Mouse (Mus musculus): Measurements from ENCODE around the gene Ttc30a1.

Gene Ttc30a1

DNA sequence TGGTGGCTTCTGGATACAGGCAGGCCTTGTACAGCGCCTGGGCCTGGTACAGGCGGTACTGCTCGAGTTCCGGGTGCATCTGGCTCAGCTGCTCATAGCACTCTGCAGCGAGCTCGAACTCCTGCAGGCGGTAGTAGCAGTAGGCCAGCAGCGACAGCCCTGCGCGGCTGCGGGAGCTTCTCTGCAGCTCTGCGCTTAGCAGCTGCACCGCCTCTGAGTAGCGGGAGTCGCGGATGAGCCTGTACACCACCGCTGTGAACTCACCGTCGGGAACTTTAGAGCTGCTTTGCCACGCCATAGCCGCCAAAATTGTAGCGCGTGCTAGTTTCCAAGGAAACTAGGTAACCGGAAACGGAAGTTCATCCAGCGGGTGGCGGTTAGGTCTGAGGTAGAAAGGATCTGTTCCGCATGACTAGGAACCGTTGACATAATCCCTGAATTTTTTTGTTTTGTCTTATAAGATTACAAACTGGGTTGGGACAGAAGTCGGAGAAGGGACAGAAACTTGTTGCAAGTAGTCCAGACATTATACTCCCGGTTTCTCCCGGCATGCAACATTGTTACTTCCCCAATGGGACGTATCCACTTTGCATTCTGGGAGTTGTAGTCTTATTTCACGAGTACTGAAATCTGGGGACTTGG lies at the start of gene Ttc30a1:
TSS of gene Ttc30a1 (minus strand) at position 528 of the 642 bp plus-strand sequence.
- DNase-seq: peak; percentile 72

DNA sequence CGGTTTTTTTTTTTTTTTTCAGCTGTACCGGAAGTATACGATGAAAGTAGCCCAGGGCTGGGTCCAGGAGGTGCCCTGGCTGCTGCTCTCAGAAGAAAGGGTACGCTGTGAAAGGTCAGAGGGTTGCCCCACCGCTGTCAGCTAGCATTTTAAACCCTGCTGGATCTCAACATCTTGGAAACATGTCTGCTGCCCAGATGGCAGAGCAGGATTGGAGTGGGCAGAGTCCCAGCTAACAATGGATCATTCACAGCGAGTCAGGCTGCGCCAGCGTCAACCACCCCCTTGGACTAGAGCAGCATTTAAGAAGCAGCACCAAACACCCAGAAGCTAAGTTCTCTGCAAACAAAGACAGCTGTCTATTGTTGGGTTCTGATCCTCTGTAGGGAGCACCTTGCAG lies 48.3 kb upstream of the Ttc30a1 start:
- peak; percentile 53 for DNase-seq

DNA sequence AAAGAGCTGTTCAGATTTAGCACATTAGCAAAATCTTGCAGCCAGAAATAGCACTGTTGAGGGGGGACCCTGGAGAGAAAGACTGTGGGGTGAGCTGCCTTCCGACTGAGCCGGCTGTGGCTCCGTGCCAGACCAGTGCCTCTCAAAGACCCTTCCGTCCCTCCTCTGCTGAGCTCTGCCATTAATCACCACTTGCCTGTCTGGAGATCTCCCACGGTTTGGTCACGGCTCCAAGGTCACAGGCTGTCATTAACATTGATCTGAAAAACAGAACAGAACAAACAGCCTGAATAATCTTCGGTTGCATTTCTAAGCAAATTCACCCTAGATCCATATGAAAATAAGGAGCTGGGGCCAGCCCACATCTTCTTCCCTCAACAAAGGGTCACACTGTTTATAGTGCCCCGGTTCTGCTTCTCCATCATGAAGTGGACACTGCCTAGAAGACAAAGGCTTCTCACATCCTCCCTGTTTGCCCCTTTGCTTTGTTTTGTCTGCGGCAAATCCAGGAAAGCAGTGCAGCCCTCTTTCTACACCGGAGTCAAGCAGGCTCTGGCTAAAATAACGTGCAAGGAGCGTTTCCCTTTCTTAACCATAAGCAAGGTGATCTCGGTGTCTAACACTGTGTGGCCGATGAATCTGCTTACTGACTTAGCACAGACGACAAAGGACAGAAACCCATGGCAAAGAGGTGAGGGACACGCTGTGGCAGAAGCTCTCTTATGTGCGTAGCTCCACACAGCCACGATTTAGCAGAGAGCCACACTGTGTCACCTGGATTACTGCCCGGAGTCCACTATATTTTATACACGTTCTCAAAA lies 47.5 kb upstream of the Ttc30a1 start:
- DNase-seq: peak; percentile 32

DNA sequence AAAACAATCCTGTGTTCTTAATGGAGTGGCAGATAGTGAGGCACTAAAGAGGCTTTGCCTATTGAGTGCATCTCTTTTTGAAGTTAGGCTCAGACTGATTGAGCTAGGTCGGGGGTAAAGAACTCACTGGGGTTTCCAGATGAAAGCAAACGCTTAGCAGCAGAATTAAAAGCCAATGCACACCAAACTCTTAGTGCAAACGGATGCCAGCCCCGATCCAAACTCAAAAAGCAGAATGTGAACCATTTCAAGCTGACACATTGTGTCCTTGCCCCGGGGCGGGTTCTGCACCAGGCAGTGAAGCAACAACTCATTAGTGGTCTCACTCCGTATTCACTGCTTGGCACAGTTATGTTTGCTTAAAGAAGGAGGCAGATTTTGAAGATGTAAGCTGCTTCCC lies 35.1 kb upstream of the Ttc30a1 start:
- no peak for DNase-seq

DNA sequence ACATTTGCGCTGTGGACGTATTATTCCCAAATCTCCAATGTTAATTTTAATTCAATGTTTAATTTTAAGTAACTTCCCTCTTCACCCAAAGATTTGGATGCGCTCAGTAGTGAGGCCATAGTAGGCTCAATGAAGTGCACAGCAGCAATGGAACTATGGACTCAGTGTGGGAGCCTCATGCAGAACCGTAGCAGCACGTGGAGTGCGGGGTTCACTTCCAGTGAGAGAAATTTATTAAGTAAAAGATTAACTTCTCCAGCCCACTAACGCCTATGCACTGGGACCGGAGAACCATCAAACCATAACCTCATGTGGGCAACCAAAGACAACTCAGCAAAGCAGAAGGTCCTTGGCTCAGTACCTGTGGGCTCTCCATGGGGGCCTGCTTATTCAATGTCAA lies 34.4 kb upstream of the Ttc30a1 start:
- no peak for DNase-seq

DNA sequence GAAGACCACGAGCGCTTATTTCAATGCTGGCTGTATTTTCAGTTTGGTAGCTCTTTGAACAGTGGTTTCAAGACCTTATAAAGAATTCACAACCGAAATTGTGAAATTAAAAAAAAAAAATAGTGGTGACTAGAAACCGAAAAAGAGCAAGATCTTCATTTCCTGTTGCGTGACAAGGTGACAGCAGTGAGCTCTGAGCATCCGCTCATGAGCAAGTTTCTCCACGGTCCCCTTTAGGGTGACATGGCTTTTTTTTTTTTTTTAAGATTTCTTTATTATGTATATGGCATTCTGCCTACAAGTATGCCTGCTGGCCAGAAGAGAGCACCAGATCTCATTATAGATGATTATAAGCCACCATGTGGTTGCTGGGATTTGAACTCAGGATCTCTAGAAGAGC lies 33.7 kb upstream of the Ttc30a1 start:
- no peak for DNase-seq

DNA sequence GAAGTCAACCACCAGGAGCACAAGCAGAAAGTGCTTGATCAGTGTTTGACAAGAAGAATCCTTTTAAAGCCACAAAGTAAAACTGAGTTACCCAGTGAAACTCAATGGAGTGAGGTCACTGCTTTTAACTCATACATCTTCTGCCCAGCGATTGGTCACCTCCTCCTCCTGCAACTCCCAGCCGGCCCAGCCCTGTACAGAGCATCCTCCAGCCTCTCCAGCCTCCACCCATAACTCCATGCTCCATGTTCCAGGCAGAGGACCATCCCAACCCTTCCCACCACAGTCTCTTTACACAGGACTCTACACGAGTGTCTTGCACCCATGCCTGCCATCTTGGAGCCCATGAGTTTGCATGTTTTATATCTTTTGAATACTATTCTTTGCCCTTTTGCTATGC lies 32.9 kb upstream of the Ttc30a1 start:
- DNase-seq: no peak

DNA sequence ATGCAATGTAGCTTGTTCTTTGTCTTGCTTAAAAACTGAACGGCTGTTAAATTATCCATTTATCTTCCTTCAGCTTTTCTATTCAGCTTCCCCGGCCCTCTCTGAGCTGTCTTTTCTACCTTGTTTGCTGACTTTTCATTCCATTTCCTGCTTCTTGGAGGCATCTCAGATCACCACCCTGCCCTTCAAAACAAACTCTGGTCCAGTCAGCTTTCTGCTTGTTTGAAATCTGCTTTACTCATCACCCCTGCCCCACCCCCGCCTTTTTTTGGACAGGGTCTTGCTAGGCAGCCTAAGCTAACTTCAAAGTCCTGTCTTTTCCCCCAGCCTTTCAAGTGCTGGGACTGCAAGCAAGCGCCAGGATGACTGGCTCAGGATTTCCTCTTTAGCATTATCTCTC lies 24.4 kb upstream of the Ttc30a1 start:
- no peak for DNase-seq

DNA sequence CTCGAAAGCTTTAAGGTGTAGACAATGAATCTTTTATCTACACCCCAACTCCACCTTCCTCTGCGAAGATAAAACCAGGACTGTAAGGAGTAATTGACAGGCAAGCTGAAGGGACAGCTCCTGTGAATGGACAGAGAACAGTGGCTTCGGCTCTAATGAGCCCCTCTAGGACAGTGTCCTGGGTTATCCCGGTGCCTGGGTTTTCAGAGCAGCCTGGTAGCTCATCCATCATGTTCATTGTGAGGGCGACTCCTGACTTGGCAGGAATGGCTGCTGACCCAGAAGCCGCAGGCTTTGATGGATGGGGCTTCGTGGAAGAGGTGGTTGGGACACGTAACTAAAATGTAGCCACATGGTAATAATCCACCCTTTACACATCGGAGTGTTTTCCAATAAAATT lies 21.1 kb upstream of the Ttc30a1 start:
- no peak for DNase-seq

DNA sequence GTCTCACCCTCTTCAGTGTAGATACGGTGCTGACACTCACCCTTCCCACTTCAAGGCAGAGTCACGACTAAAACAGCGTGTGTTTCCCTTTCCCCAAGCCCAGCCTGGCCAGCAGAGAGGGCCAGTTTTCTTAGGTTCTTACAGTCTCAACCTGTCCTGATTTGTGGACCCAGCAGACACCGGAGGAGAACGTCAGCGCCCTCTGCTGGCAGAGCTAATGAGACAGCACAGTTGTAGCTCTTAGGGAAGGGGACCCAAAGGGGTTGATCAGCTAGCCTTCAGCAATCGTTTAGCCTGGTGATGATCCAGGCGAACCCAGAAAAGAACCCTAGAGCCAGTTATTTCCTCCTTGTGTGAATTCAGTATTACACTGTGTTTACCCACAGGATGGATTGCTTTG lies 19.6 kb upstream of the Ttc30a1 start:
- DNase-seq: no peak

DNA sequence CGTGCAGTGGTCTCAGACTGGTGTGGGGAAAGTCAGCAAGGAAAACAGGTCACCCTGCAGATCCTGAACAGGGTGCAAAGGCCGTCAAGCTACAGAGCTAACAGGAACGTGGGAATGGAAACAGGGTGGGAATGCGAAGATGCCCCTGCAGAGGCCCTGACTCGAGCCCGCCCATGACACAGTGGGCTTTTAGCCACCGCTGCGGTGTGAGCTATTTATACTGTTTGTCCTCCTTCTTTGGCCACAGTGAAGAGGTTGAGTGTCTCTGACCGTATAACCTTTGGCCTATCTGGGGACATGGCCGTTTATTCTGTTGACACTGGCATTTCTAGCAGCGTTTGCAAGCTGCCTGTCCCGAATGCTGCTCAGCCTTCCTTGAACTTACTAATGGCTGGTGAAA lies 17.9 kb upstream of the Ttc30a1 start:
- DNase-seq: no peak

DNA sequence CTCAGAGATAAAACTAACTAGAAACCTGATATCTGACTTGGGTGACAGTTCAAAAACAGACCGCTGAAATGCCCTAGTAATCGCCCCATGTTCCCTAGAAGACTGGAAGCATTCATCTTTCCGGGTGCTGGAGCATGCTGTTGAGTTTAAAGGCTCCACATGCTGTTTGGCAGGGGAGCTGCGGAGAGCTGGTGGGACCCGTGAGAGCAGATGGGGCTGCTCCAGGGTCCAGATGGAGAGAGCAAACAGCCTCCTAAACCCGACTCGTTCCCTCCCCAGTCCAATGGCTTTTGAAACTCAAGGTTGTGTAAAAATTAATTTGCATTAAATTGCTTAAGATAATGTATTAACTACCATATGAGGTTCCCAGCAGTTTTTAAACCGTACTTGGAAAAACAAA lies 16.9 kb upstream of the Ttc30a1 start:
- peak; percentile 72 for DNase-seq

DNA sequence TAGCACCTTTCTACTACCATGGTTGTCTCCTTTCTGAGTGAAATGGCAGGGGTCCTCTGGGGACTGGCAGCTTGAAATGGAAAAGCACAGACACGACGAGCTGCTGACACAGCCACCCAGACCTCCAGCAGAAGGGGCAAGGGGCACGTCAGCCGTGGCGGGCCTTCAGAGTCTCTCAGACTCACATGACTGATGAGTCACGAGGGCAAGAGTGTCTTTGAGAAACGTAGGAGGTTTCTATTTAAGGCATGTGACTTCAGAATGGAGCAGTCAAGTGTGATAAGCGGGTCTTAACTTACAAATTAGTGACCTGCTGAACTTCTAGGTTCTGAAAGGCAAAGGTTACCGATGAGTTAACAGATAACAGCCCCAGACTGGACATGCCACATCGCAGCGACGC lies 16.0 kb upstream of the Ttc30a1 start:
- DNase-seq: no peak

DNA sequence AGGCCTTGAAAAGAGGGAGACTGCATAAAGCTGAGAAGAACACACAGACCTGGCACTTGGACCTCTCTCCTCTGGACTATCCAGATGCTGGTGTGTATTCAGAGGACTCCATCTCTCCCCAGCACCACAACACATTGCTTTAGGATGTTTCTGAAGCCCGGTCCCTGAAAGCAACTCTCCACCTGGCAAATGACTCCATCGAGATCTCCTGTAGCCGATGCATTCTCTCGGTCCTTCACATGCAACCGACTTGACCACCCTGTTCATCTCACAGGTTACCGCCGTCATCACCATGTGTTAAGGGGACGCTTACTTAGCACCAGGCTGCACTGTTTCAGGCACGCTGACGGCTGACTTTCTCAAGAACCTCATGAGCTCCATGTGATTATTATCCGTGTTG lies 13.1 kb upstream of the Ttc30a1 start:
- no peak for DNase-seq

DNA sequence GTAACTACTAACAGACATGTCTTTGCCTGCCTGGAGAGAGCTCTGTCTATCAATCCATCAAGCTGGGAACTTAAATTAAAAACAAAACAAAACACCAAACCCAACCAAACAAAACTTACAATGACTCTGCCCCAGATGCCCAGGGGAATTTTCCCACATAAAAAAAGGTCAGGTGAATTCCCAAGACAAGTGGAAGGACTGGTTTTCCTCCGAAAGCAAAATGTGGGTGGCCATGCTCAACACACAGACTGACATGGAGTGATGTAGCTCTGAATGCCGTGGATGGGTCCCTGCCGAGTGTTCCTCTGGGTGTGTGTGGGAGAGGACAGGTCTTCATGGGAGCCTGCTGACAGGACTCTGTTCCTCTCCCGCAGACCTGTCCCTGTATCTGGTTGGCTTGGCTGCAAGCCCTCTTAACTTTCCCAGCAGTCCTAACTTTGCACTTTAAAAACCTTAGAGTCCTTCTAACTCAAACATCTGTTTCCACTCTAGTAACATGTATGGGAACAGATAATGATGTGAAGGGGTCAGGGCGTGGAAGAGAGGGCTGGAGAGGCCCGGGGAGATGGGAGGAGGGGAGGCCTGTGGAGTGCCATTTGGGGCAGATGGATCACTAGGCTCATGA lies 9.9 kb upstream of the Ttc30a1 start:
- DNase-seq: no peak

DNA sequence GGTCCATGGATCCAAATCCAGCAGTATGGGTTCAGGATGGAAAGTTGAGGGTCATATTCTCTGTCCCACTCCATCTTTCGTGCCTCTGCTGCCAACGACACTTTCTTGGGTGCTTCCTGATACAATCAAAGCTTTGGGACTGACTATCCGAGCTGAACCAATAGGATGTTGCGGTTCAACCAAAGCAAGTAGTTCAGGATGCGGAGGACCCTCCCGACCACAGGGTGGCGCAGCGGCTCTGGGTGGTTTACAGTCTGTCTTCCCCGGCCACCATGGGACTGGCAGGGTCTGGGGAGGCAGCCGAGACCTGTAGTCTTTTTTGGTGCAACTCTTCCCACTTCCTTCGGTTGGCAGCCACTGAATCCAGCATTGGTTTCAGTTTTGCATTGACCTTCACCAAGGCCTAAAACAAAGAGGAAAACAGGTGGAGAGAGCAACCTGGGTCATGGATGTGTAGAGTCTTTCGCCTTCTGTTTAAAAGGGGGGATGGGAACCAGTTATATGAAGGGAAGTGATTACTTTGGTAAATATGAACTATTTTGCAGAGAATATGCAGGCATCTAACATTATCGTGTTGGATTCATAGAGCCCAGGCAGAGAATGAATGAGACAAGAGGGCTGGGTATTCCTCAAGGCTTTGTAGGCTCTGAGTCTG lies 9.2 kb upstream of the Ttc30a1 start:
- DNase-seq: peak; percentile 31

DNA sequence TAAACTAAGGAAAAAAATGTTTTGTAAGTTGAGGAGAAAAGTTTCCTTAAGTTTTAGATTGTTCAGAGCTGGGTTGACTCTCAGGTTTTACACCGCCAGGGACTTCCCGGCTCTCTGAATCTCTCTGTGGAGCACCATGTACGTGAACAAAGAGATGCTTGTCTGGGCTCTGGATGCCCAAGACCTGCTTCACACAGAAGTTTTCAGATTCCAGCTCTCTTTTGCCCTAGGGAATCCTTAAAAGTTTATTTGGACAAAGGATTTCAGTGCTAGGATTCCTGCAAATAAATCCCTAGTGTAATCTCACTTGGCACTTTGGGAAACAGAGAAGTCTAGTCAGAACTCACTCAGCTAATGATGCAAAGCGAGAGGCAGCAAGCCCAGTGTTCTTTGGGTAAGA lies 7.9 kb upstream of the Ttc30a1 start:
- DNase-seq: no peak

DNA sequence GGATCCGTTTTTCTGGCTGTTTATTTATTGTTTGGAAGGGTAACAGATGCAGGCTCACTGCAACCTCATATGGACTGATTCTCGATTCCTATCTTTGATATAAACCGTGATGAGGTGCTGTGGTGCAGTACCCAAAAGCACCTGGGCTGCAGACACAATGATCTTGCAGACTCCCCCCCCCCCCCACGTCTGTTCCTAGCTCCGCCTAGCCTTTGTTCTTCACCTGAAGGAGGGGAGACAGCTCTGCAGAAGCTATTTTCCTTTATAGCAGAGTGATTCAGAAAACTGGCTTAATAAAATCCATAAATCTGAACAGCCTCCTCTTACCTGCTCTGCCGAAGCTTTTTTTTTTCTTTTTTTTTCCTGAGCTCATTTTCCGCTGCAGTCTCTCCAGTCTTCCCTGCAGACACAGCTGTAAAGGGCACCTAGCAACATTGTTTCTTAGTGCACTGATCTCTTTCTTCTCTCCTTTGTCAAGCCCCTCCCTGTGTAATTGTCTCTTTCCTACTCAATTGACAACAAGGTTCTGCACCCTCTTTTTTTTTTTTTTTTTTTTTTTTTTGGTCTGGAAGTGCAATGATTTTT lies 7.1 kb upstream of the Ttc30a1 start:
- DNase-seq: no peak

DNA sequence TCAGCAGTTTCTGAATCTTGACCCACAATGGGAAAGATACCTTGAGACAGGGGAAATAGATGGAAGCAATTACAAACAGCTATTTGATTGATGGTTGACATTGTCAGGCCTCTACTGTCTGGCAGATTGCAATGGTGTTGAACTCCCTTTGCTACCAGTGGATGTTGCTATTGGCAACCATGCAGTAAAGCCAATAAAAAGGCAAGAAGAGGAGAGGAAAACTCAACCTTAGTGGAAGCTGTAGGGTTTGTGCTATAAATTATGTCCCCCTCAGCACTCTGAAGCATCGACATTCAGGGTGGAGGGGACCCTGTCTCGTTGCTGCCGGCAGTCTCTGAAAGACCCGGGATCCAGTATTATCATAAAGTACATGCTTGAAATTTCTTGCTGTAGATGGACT lies 6.6 kb upstream of the Ttc30a1 start:
- no peak for DNase-seq

DNA sequence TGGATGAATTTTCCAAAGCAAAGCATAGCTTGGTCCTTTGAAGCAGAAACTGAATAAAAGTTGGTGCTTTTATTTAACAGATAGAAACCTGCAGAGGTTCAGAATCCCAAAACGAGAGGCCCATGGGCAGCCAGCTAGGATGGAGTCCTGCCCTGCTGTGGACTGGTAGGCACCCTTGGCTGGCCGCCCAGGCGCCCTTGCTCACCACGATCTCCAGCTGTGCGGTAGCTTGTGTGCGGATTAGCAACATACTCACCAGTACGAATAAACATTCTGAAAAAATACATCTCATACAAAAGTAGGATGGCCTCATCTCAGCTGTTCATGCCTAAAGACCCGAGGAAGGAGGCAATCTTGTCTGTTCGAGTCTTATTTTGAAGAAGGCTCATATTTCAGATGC lies 6.0 kb upstream of the Ttc30a1 start:
- DNase-seq: no peak

DNA sequence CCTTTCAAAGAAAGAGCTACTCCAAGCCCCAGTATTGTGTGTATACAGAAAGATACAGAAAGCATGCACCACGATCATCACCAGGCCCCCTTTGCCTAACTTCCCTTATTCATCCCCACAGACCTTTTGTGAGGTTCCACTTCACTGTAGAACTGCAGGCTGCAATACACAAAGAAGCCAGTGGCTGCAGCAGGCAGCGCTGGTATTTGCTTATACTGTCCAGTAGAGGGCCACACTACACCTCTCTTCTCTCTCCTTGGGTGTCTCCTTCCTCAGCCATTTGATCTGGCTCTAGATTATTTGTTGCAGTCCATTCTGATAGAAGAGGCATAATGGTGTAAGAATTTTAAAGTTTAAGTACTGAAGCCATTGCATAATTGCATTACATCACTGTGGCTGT lies 3.4 kb upstream of the Ttc30a1 start:
- DNase-seq: peak; percentile 52

DNA sequence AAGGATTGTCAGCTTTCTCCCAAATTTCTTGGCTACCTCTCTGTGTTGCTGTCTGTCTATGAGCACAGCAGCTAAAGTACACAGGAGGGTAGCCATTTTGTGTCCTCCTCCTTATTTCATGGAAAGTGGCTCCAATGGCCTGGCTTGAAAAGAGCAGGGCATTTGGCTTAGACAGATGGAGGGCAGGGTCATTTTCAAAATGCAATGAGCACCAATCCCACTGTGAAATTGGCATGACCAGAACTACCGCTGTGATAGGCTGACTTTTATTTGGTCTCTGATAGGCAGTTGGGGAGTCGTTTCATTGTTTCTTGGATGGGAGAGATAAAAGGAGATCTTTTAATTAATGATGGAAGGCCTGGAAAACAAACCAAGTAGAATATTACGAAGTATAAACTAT lies 2.1 kb upstream of the Ttc30a1 start:
- DNase-seq: no peak

DNA sequence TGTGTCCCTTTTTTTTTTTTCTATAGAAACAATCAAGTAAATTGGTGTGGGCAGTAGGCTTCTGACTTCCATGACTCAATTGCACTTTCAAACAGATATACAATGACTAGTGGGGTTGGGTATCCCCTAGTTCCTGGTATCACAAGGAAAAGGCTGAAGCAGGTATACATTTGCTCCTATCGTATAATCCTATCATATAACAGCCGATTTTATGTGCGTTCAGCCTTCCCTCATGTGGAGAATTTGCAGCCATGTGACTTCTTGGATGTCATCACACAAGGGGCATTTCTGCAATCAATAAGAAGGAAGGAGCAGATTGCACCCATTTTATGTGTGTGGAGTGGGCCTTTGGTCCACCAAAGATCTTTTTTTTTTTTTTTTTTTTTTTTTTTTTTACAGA lies 1.3 kb upstream of the Ttc30a1 start:
- DNase-seq: no peak

All from cerebellum, adult 11-12 months (tissue).